Mouse (Mus musculus): ENCODE results near the gene Lgals3. TPM values are rescaled to one million over a fixed set of nuclear protein-coding genes. Genes with fewer than 3 reads are reported as not detected.
A peak's percentile ranks its signal among the peaks of the same experiment; 100 is the strongest.
"Not testable (repeated sequence)": the region's sequence is repeated elsewhere in the genome, so short reads cannot be mapped to it uniquely, and the experiment has no call there.

The Lgals3 gene
- total RNA-seq (2012; rRNA removed): 1.3 and 1.8 TPM in 2 replicates
- not detected in 2 replicates for total RNA-seq (2014; rRNA removed)
- 0.29 and 0.30 TPM in 2 replicates for polyA plus RNA-seq (2012; ENCODE audit: insufficient read length, low read depth)

GRCm38 (mm10) chr14:47367461-47367860, at the start of gene Lgals3:
TSS of gene Lgals3 (plus strand) at chr14:47367751.
- Histone ChIP-seq H3K4me2 (ENCODE audit: insufficient read depth, low read depth, poor library complexity, severe bottlenecking) (no peak within 1 kb of the TSS), H3K27me3 (replicated peaks) (no peaks in the 10 kb centered on the region), H3K4me1 (ENCODE audit: control insufficient read depth in 1 of 2, insufficient read depth in 2 of 2) (peaks cover 2 to 17% of the 10 kb centered on the region in 2 experiments; a peak in 3 of 4 replicates), H3K4me3 (replicated peaks in 1 of 3; ENCODE audit: low read depth in 2 of 3, low read length in 2 of 3, poor library complexity in 1 of 3) (no peak within 1 kb of the TSS), H3K79me2 (replicated peaks; ENCODE audit: control insufficient read depth, extremely low read depth, insufficient read depth, poor library complexity, severe bottlenecking) (no peaks in the 10 kb centered on the region), H3K9me3 (replicated peaks; ENCODE audit: low read length) (no peaks in the 10 kb centered on the region), H3K9ac (ENCODE audit: insufficient read depth, low read depth) (no peak within 1 kb of the TSS), H3K36me3 (replicated peaks in 1 of 2; ENCODE audit: control insufficient read depth in 1 of 2, insufficient read depth in 1 of 2, low read length in 1 of 2) (no peaks in the 10 kb centered on the region), H3K27ac (ENCODE audit: insufficient read depth, low read depth) (no peak within 1 kb of the TSS)
- no peak for TF ChIP-seq MYC (IDR thresholded peaks at IDR 0.05; ENCODE audit: low read depth, low read length)
- TF ChIP-seq IRF4 (IDR thresholded peaks at IDR 0.05; ENCODE audit: low read depth, low read length): no peak
- DNase-seq (ENCODE audit: extremely low read depth): no peak
- in situ Hi-C loops (cut with MboI; ENCODE audit: low pct_ligation_motif_present, low pct_unique_long_range_greater_than_20kb, low sequenced_read_pairs): no loop called here
- dilution Hi-C loops (cut with MboI; ENCODE audit: extremely low pct_ligation_motif_present, extremely low pct_unique_long_range_greater_than_20kb, low sequenced_read_pairs): no loop called here

GRCm38 (mm10) chr14:47319362-47319761, 48.2 kb upstream of the Lgals3 start:
- Histone ChIP-seq H3K9ac (ENCODE audit: insufficient read depth, low read depth) (no peak overlapping the region), H3K27ac (ENCODE audit: insufficient read depth, low read depth) (no peak overlapping the region), H3K27me3 (replicated peaks) (no peaks in the 10 kb centered on the region), H3K4me1 (ENCODE audit: control insufficient read depth in 1 of 2, insufficient read depth in 2 of 2) (peaks cover 0 to 5% of the 10 kb centered on the region in 2 experiments; a peak in 2 of 4 replicates), H3K4me3 (replicated peaks in 1 of 3; ENCODE audit: low read depth in 2 of 3, low read length in 2 of 3, poor library complexity in 1 of 3) (no peak overlapping the region), H3K36me3 (replicated peaks in 1 of 2; ENCODE audit: control insufficient read depth in 1 of 2, insufficient read depth in 1 of 2, low read length in 1 of 2) (peaks cover 36 to 68% of the 10 kb centered on the region in 2 experiments), H3K9me3 (replicated peaks; ENCODE audit: low read length) (no peaks in the 10 kb centered on the region), H3K79me2 (replicated peaks; ENCODE audit: control insufficient read depth, extremely low read depth, insufficient read depth, poor library complexity, severe bottlenecking) (peaks cover 17% of the 10 kb centered on the region), H3K4me2 (ENCODE audit: insufficient read depth, low read depth, poor library complexity, severe bottlenecking) (no peak overlapping the region)
- no peak for DNase-seq (ENCODE audit: extremely low read depth)
- dilution Hi-C loops (cut with MboI; ENCODE audit: extremely low pct_ligation_motif_present, extremely low pct_unique_long_range_greater_than_20kb, low sequenced_read_pairs): no loop called here
- in situ Hi-C loops (cut with MboI; ENCODE audit: low pct_ligation_motif_present, low pct_unique_long_range_greater_than_20kb, low sequenced_read_pairs): no loop called here
- TF ChIP-seq JUND (conservative IDR thresholded peaks at IDR 0.05; ENCODE audit: low read depth, low read length): no peak

- H3K27ac ChIP-seq (ENCODE audit: insufficient read depth, low read depth); H3K9me3 ChIP-seq (replicated peaks; ENCODE audit: low read length); H3K4me2 ChIP-seq (ENCODE audit: insufficient read depth, low read depth, poor library complexity, severe bottlenecking); H3K79me2 ChIP-seq (replicated peaks; ENCODE audit: control insufficient read depth, extremely low read depth, insufficient read depth, poor library complexity, severe bottlenecking); H3K4me1 ChIP-seq (ENCODE audit: control insufficient read depth in 1 of 2, insufficient read depth in 2 of 2); H3K27me3 ChIP-seq (replicated peaks); H3K4me3 ChIP-seq (replicated peaks in 1 of 3; ENCODE audit: low read depth in 2 of 3, low read length in 2 of 3, poor library complexity in 1 of 3); H3K9ac ChIP-seq (ENCODE audit: insufficient read depth, low read depth); dilution Hi-C loops (cut with MboI; ENCODE audit: extremely low pct_ligation_motif_present, extremely low pct_unique_long_range_greater_than_20kb, low sequenced_read_pairs); in situ Hi-C loops (cut with MboI; ENCODE audit: low pct_ligation_motif_present, low pct_unique_long_range_greater_than_20kb, low sequenced_read_pairs); DNase-seq (ENCODE audit: extremely low read depth): not testable (repeated sequence)
- peaks cover 24 to 58% of the 10 kb centered on the region in 2 experiments for H3K36me3 ChIP-seq (replicated peaks in 1 of 2; ENCODE audit: control insufficient read depth in 1 of 2, insufficient read depth in 1 of 2, low read length in 1 of 2)
Measured at GRCm38 (mm10) chr14:47321581-47321980, 46.0 kb upstream of the Lgals3 start.

GRCm38 (mm10) chr14:47325965-47326761, 41.4 kb upstream of the Lgals3 start:
- no peaks in the 10 kb centered on the region for H3K79me2 ChIP-seq (replicated peaks; ENCODE audit: control insufficient read depth, extremely low read depth, insufficient read depth, poor library complexity, severe bottlenecking)
- H3K4me3 ChIP-seq (replicated peaks in 1 of 3; ENCODE audit: low read depth in 2 of 3, low read length in 2 of 3, poor library complexity in 1 of 3): no peak overlapping the region
- no peak for DNase-seq (ENCODE audit: extremely low read depth)
- H3K27ac ChIP-seq (ENCODE audit: insufficient read depth, low read depth): no peak overlapping the region
- H3K4me2 ChIP-seq (ENCODE audit: insufficient read depth, low read depth, poor library complexity, severe bottlenecking): no peak overlapping the region
- no peak overlapping the region for H3K9ac ChIP-seq (ENCODE audit: insufficient read depth, low read depth)
- peaks cover 0 to 5% of the 10 kb centered on the region in 2 experiments; a peak in 2 of 4 replicates for H3K4me1 ChIP-seq (ENCODE audit: control insufficient read depth in 1 of 2, insufficient read depth in 2 of 2)
- H3K36me3 ChIP-seq (replicated peaks in 1 of 2; ENCODE audit: control insufficient read depth in 1 of 2, insufficient read depth in 1 of 2, low read length in 1 of 2): peaks cover 6 to 24% of the 10 kb centered on the region in 2 experiments
- no peaks in the 10 kb centered on the region for H3K9me3 ChIP-seq (replicated peaks; ENCODE audit: low read length)
- in situ Hi-C loops (cut with MboI; ENCODE audit: low pct_ligation_motif_present, low pct_unique_long_range_greater_than_20kb, low sequenced_read_pairs) (no loop called here), dilution Hi-C loops (cut with MboI; ENCODE audit: extremely low pct_ligation_motif_present, extremely low pct_unique_long_range_greater_than_20kb, low sequenced_read_pairs) (no loop called here)
- no peaks in the 10 kb centered on the region for H3K27me3 ChIP-seq (replicated peaks)
- TF ChIP-seq MAFK (IDR thresholded peaks at IDR 0.05; ENCODE audit: insufficient replicate concordance, low read length) (peak; percentile 25; the same call in 1 of the 2 replicates), RAD21 (IDR thresholded peaks at IDR 0.05; ENCODE audit: low read depth, low read length) (no peak)

Measured in CH12.LX (cell line).